Mouse (Mus musculus) cerebellum, adult (tissue): ENCODE measurements around the gene Aldh18a1.

Source experiments
- ATAC-seq: cut with Nextera tagmentation; 2 replicates; pipeline ENCODE4 v1.9.2; 2017; ENCODE audit warnings: mild to moderate bottlenecking, moderate library complexity, mixed read lengths; ENCODE audit not compliant: insufficient number of reproducible peaks, low FRiP score, low TSS enrichment

Gene Aldh18a1

DNA sequence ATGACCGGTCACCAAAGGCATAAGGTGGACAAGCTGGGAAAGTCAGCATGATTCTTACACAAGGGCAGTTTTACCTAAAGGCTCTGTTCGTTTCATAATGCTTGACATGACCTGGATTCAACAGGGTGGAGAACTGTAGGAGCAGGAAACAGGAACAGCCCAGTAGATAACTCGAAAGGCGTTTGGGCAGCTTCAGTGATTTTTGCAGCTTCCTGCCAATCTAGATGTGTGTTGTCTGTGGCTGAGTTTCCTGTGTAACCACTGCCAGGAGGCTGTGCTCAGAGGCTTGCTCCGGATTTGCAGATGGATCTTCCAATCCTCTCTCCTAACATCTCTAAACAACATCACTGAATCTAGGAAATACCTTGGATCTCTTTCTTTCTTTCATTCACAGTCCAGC lies 55.7 kb downstream of the Aldh18a1 start:
- no peak for ATAC-seq

DNA sequence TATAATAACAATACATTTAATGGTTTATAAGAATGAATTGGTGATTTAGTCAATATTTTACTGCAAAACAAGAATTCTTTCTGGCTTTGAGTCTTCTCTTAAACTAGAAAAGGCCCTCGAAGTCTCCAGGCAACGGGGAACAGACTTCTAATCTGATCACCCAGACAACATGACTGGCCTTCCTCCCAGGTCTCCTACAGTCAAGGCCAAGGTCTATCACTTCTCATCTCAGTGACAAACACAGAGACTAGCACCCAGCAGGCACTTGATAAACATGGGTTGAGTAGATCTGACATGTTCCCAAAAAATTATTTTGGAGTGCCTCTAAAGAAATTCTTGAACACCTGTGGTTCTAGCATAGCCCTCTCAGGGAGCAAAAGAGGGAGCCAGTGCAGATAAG lies 57.9 kb downstream of the Aldh18a1 start:
- ATAC-seq: no peak

DNA sequence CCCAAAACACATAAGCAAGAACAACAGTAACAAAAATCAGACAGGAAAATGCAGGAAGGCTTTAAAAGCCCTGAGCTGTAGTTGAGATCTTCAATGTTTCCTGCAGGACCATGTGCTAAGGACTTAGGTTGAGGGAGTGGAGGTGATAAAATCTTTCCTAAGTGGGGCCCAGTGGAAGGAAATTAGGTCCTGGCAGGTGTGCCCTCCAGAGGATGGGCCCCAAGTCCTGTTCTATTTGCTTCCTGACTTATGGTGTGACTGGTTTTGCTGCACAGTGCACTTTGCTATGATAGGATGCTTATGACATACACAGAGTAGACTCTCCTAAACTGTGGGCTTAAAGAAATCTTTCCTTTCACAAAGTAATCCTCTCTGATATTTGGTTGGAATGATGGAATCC lies 60.0 kb downstream of the Aldh18a1 start:
- no peak for ATAC-seq

DNA sequence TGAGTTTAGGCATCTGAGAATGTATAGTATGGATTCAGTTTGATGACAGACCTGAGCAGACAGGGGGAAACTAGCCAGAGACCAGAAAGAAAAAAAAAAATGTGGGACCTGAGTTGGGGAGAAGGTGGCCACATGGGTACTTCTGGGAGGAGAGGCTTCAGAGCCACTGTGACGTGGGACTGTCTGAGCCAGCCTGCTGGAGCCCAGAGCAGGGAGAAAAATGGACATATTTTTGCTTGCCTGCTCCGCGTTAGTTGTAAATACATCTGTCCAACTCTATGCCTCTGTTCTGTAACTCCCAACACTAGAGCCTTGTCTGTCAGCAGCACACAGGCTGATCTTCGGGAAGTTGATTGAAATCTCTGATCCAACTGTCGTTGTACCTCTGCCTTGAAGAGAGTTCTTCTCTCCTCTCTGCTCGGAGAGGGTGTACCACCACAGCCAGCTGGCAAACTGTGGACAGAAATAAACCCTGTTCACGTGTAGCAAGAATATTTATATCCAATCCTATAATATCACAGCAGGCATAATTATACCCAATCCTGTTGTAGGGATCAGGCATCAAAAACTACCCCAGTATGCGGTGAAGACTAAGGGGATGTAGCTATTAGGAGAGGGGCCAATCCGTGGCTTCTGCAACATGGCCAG lies 61.8 kb downstream of the Aldh18a1 start:
- ATAC-seq: no peak

DNA sequence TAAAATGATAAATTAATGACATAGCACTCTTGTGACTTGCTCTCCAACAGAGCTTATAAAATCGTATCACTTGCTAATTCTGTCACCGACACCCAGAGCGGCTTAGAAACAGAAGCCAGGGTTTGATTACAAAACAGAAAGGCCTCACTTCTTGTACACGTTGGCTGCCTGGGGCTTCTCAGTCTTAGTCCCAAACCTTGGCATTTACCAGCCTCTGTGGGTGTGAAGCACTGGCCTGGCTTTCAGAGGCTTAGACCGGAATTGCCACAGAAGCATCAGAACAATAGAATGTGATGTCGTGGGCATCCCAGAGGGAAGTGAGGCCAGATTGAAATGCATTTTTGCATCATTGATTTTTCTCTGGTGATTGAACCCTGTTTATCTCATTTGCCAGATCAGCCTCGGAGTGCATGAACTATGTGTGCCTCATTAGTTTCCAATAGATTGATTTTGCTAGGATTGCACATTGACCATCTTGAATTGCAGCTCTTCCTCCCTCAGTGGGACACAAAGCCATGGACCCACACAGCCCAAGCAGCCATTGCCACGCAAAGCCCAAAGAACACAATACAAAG lies 64.7 kb downstream of the Aldh18a1 start:
- no peak for ATAC-seq

DNA sequence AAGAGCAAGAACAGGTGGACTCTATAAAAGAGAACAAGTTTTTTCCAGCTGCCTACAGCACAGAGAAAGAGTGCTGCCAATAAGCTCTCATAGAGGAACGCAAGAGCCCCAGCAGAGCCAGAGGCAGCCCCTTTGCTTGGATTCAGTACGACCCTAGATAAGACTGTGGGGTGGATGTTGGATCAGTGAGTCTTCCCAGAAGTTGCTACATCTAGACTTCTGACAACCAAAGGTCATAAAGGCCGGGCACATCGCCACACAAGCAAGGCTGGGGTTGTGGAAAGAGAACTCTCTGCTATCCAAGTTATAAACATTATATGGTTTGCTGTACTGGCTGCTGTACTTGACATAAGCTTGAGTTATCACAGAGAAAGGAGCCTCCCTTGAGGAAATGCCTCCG lies 67.9 kb downstream of the Aldh18a1 start:
- ATAC-seq: no peak

DNA sequence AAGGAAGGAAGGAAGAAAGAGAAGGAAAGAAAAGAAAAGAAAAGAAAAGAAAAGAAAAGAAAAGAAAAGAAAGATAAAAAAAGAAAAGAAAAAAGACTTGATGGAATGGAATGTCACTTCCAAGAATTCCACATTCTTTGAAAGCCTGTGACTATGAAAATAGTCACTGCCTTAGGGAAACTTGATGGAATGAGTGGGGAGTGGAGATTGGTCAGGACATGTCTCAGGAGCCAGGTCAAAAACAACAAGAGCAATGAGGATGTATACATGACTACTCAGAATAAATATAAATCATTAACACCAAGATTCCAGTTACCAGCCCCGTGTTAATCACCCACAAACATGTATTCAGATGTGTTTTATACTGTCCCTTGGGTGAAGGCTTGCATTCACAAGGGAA lies 69.6 kb downstream of the Aldh18a1 start:
- ATAC-seq: no peak

DNA sequence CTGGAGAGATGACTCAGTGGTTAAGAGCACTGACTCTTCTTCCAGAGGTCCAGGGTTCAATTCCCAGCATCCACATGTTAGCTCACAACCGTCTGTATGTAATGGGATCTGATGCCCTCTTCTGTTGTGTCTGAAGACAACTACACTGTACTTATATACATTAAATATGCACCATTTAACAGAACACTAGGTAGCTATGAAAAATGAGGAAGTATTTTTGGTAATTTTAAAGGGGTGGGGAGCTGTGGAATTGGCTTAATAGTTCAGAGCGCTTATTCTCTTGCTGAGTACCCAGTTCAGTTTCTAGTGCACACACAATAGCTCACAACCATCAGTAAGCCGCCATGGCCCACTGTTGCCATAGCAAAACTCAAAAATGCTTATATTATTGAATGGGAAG lies 72.7 kb downstream of the Aldh18a1 start:
- ATAC-seq: no peak

DNA sequence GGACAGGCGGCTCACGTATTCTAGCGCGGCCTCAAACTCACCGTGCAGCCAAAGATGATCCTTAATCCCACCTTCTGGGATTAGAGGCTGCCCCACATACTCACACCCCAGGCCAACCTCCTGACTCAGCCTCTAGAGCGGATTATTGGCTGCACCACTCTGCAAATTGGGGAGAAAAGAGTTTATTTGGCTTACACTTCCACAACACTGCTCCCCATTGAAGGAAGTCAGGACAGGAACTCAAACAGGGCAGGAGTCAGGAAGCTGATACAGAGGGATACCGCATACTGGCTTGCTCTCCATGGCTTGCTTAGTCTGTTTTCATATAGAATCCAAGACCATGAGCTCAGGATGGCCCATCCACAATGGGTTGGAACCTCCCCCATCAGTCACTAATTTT lies 73.9 kb downstream of the Aldh18a1 start:
- no peak for ATAC-seq

DNA sequence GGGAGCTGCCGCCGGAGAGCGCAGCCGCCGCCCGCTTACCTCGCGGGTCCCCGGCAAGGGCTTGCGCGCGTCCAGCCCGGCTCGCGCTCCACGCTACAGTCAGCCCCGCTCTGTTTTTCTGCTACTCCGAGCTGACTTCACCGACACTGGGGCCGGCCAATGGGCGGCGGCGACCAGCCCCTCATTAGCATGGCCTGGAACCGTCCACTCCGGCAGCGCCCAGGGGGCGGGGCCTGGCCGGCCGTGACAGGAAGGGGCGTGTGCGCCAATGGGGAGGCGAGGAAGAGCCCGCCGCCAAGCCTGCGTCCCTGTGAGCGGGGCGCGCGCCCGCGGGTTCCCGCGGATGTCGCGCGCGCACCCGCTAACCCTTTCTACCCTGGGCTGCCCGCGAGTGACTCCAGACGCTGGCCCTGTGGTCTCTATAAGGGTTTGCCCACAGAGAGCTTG lies 74.6 kb downstream of the Aldh18a1 start, which contains the start of gene Sorbs1:
Gene Sorbs1 (minus strand): TSS at position 148 of the 447 bp plus-strand sequence.
- peak; percentile 96 for ATAC-seq

DNA sequence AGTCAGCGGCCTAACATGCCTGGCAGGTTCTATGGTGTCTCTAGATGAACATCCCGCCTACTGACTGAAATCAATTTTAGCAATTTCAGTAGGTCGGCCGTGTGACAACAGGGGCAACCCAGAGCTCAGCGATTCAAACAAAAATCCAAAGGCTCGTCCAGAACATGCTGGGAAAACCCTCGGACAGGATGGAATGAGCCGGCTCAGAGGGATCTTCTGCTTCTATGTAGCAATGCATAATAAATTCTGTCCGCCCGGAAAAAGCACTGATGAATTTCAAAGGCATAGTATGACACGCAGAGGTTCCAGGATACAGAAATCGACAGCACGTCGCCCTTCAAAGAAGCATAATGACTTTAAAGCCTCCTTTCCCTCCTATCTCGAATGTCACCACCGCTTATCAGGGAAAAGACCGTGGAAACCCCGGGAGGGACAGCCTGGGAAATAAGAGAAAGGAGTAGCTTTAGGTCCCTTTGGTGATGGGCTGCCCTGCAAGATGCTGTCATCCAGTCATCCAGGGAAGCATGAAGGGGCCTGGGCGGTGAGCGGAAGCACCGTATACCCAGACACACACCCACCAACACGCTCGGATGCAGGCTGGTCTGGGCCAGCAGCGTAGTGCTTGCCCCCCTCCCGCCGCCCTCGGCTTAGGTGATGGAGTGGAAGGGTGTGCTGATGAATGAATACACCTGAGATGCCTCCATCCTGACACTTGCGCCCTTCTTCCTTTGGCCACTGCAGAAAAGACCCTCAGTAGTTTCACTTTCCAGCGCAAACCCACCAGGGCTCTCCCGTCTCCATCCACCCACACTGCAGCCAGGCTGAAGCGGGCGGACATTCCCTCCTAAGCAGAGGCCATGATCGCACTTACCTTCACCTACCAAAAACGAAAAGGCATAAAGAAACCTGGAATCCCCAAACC lies 75.5 kb downstream of the Aldh18a1 start:
- peak; percentile 51 for ATAC-seq

DNA sequence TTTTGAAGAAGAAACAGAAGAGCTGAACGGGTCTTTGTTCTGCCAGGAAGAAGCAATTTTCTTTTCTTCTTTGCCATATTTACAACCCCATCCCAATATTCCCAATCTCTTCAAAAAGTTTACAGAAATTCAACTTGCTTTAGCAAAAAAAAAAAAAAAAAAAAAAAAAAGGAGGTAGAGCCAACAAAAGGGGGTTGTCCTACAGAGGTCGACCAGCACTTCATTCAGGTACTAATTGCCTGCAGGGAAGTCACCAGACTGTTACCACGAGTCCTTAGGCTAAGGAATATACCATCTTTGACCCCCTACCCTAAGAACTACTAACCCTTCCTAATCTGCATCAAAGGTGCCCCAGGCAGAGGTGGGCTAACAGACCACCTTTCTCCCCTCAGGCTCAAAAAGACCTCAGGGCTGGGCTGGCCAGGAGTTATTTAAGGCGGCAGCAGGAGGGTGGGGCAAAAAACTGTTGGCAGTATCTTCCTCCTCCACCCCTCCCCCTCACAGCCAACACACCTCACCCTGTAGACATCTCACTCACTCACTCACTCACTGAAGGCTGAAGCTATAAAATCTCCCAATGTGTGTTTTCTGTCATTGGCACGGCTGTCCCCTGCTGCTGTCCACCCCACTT lies 76.5 kb downstream of the Aldh18a1 start:
- no peak for ATAC-seq

DNA sequence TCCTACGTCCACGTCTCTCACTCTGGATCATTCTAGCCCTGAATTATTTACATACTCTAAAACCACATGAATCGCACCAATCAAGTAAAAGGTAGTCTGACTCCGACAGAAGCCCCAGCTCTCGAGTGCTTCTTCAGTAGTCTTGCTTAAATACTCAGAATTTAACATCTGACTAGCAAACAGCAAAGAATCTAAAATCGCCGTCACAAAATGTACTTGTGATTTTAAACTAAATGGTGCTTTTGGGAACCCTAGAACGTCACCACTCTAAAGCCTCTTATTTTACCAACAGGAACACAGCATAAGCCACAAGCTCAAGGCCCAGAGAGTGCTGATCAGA lies 77.2 kb downstream of the Aldh18a1 start:
- ATAC-seq: no peak

DNA sequence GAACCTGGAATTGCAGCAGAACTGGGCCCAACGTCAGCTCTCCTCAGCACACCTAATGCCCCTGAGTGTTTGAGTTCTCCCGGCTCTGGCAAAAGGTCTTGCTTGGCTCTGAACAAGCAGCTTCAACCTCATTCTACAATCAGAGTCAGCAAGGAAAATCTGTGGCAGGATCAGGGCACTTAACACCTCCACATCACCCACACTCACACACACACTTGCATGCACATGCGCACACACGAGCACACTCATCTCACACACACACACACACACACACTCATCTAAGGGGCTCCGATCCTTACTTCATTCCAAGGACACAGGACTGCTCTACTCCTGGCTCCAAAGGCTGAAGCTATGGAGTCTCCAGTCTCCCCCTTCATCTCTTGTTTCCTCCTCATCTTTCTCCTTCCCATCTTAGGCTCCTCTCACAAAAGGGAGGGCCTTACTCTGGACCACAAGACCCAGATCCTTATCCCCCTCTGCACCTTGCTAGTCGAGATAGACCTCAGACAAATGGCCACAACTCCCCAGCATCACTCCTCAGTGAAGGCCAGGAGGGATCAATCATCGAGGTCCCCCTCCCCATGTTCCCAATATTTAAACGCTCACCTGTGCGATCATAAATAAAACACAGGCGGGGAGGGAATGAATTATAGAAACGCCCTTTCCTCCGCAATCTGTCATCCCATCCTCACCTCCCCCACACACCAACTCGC lies 77.7 kb downstream of the Aldh18a1 start:
- no peak for ATAC-seq

DNA sequence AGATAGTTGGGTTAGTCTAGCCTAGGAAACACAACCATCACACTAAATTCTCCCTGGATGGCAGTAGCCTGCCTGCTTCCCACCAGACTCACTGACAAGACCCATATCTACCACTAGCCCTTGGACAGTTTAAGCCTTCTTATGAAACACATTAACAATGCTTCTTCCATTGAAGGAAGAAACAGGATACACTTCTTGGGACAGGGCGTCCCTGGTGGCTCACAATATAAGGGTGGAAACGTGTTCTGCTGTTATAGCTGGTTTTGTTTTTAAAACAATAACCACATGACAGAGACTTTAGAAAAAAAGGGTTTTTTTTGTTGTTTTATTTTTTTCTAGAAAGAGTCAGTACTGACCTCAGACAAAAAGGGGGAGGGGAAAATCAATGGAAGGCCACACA lies 79.0 kb downstream of the Aldh18a1 start:
- no peak for ATAC-seq

DNA sequence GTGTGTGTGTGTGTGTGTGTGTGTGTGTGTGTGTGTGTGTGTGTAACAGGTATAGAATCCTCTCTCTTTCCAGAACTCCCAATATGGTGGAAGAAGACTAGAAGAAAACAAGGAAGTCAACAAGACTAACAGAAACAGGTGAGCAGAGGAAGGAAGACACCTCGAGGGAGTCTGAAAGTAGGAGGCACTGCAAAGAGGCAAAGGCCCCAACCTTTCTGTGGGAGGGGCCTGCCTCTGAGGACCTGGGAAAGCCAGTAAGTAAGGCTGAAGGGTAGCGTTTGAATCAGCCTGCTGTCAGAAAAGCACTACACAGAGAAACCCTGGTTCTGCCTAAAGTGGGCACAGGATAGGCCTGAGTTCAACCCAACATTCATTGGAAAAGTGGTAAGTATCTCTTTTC lies 79.4 kb downstream of the Aldh18a1 start:
- no peak for ATAC-seq

DNA sequence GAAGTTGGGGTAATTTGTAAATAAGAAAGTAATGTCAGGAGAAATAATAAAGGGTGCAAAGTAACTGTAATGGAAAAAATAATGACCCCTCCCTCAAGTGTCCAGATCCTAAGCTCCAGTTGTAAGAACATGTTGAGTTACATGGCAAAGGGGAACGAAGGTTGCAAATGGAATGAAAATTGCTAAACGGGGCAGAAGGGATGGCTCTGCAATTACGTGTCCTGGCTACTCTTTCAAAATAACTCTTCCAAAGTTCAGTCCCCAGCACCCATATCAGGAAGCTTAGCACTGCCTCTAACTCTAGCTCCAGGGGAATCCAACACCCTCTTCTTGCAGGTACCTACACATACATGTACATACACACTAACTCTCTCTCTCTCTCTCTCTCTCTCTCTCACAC lies 81.3 kb downstream of the Aldh18a1 start:
- ATAC-seq: no peak

DNA sequence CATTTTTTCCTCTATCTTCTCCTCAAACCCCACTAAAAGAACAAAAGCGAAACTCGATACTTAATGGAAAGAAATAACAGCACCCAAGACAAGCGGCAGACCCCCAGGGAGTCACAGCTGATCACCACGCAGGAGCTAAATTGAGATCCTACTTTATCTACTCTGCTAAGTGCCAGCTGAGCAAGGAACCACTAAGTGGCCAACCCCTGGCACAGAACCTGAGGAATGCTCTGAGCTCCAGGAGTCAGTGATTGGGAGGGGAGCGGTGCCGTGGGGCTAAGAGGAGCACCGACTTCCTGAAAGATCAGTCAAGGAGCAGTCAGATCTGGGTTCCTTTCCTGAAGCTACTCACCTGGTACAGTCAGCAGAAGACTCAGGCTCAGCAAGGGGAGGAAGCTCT lies 83.9 kb downstream of the Aldh18a1 start:
- no peak for ATAC-seq
